Mouse (Mus musculus): Measurements from ENCODE around the gene Grm4. TPM values are rescaled to one million over a fixed set of nuclear protein-coding genes. Genes with fewer than 3 reads are reported as not detected.

Grm4 gene
- total RNA-seq, 1 experiment from 2014 or later = not detected

DNA sequence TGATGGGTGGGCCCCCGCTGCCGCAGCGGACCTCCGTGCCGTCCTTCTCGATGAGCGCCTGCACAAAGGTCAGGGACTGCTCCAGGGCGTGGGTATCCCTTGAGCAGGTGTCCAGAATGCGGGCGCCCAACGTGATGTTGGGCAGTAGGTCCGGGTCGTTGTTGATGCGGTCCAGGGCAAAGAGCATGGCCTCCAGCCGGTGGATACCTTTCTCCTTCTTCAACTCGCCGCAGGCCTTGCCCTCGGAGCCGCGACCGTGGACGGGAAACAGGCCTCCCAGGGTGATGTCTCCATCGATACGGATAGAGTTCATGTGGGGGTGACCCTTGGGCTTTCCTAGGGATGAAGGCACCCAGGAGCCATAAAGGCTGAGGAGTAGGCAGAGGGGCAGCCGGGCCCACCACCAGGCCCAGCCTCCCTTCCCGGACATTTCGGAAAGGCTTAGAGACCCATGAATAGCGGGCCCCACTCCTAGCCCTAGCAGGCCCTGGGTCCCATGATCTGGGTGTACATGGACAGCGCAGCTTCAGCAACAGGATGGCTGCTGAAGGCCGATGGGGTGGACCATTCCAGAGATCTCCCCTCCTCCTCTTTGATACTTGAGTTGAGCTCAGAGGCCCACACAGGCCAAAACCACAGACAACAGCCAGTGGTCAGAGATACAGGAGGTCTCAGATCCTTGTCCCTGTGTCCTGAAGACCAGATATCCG lies 18.3 kb downstream of the Grm4 start:
- no peak for ATAC-seq (replicated peaks; ENCODE audit: insufficient number of reproducible peaks, low FRiP score, low TSS enrichment, poor library complexity, severe bottlenecking)

DNA sequence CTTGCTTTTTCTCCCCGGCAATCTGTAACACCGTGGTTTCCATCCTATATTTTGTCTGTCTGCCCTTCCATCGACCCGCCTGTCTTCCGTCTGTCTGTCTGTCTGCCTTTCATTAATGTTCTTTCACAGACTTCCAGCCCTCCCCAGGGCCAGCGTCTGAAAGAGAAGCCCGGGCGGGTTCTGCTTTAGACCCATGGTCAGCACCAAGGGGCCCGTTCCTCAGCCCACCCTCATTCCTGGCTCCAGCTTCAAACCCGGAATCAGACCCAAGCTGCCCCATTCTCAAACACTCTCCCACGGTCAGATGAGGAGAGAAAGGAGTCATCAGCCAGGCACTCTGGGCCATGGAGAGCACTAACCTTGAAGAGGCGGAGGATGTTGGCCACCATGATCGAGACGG lies 18.9 kb downstream of the Grm4 start:
- no peak for ATAC-seq (replicated peaks; ENCODE audit: insufficient number of reproducible peaks, low FRiP score, low TSS enrichment, poor library complexity, severe bottlenecking)

DNA sequence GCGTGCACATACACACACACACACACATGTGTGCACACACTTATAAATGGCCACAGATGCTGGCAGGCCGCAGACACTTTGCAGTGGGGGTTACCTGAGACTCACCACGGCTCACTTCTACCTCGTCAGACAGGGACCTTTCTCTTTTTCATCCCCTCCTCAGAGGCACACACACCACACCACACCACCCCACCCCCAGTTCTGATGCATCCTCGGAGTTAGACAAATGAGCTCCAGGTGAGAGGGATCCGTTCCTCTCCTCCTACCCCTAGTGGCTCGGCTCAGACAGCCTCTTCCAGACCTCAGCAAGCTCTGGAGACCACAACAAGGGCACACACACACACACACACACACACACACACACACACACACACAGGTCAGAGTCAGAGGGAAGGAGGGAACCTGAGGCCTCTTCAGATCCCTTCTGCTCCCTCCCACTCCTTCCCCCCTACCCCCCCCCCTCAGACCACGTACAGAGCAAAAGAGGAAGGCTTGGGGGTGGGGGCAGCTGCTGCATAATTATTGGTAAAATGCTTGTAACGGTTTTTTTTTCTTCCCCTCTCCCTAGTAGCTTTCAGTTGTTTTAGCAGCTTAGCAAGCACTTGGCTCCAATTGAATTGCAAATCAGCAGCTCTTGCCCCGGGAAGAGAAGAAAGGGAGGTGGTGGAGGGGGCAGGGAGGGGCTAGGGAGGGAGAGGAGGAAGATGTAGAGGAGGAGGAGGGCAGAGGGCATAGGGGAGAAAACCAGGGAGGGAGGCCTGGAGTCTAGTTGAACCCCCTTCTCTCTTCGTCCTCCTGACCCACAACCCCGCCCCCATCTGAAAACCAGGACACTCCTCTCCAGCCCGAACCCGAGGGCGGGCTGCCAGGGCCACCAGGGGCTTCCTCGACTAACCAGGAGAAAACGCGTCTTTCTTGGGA lies 19.6 kb downstream of the Grm4 start:
- ATAC-seq (replicated peaks; ENCODE audit: insufficient number of reproducible peaks, low FRiP score, low TSS enrichment, poor library complexity, severe bottlenecking) = no peak

DNA sequence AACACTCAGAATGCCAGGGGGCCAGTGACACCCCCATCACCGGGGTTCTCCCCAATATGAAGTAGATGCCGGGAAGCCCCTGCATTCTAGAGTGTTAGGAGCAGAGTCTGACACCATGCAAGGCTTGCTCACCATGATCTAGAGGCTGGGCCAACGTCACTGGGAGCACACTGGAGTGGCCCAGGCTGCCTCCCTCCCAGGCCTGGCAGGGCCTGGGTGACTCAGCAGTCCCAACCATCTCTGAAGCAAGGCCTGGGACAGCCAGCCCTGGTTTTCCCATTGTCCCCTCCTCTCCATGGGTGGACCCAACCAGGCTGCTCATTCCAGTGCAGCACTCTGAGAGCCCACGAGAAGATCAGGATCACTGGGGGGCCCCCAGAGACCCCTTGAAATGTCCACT lies 20.4 kb downstream of the Grm4 start:
- no peak for ATAC-seq (replicated peaks; ENCODE audit: insufficient number of reproducible peaks, low FRiP score, low TSS enrichment, poor library complexity, severe bottlenecking)

DNA sequence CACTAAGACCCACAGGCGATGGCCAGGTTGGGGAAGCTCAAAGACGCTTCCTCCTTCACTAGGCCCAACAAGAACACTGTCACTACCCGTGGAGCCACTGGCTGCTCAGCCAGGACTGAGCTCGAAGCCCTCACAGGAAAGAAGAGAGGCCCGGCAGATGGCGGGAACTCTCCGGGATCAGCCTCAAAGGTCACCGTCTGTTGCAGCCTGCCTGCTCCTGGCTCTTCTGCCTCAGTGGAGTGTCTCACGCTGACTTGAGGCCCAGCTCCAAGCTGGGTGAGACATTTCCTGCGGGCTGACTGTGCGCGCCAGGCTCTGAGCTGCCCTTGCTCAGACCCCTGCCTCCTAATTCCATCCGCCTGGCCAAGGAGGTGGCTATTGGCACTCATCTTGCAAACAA lies 22.1 kb downstream of the Grm4 start:
- ATAC-seq (replicated peaks; ENCODE audit: insufficient number of reproducible peaks, low FRiP score, low TSS enrichment, poor library complexity, severe bottlenecking) = no peak

DNA sequence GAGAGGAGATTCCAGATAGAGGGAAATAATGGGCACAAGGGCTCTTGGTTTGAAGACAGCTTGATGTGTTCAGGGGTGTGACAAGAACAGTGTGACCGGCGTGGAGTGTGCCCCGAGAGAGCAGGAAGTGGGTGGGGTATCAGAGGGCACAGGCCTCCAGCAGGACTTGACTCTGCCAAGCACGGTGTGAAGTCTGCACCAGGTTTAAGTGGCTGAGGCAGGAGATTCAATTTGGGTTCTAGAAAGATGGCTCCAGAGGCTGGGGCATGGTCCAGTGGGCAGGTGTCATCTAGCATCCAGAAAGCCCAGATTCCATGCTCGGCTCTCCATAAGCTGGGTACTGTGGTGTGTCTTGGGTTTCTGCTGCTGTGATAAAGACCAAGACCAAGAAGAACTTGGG lies 23.4 kb downstream of the Grm4 start:
- ATAC-seq (replicated peaks; ENCODE audit: insufficient number of reproducible peaks, low FRiP score, low TSS enrichment, poor library complexity, severe bottlenecking) = no peak

DNA sequence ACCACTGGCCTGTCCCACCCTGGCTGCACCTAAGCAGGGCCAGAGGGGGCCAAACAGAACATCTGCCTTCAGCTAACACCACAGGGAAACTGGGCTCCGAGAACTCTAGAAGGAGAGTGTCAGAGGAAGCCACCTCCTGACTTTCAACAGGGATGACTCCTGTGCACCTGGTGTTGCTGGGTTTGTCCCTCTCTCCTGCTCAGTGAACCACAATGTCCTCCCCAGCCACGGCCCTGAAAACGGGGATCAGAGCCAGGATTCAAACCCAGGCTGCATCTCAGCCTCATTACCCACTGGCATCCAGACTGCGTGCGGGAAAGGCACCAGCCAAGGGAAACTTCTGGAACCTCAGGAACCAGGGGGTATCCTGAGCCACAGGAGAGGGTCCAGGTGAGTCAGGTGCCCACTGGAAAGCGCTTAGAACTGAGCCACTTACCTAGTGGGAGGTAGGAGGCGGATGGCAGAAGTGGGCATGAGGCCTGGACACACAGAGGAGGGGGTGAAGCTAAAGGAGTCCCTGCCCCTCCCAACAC lies 26.1 kb downstream of the Grm4 start:
- no peak for ATAC-seq (replicated peaks; ENCODE audit: insufficient number of reproducible peaks, low FRiP score, low TSS enrichment, poor library complexity, severe bottlenecking)

DNA sequence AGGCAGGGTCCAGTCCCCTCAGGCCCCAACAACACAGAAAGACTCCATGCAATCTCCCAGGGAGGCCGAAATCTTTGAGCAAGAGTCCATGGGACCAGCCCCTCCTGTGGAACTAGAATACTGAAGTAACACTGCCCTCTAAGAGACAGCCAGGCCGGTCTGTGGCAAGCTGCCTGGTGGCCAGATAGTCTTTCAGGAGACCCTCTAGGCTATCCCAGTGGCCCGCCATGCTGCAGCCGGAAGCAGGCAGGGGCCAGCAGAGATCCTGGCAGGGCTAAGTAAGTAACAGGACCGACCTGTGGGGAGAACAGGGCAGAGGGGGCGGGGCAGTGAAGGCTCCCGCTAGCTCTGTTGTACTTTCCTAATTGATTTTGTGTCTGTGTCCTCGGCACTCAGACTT lies 27.2 kb downstream of the Grm4 start:
- no peak for ATAC-seq (replicated peaks; ENCODE audit: insufficient number of reproducible peaks, low FRiP score, low TSS enrichment, poor library complexity, severe bottlenecking)

DNA sequence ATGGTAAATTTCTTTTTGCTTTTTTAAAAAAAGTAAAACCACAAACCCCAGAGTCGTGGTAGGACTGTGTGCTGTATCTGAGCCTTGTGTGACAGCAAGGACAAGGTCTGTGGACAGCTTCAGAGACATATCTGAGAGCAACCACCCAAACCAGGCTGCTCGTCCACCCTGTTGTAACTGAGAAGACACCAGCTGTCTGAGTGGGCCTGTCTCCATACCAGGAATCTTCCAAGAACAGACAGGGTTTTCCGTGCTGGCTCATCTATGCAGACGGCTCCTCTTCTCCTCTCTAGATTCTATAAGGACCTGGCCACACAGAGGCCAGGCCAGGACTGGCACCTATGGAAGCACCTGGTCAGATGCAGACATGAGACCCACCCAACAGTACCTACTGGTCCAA lies 27.8 kb downstream of the Grm4 start:
- ATAC-seq (replicated peaks; ENCODE audit: insufficient number of reproducible peaks, low FRiP score, low TSS enrichment, poor library complexity, severe bottlenecking) = no peak

DNA sequence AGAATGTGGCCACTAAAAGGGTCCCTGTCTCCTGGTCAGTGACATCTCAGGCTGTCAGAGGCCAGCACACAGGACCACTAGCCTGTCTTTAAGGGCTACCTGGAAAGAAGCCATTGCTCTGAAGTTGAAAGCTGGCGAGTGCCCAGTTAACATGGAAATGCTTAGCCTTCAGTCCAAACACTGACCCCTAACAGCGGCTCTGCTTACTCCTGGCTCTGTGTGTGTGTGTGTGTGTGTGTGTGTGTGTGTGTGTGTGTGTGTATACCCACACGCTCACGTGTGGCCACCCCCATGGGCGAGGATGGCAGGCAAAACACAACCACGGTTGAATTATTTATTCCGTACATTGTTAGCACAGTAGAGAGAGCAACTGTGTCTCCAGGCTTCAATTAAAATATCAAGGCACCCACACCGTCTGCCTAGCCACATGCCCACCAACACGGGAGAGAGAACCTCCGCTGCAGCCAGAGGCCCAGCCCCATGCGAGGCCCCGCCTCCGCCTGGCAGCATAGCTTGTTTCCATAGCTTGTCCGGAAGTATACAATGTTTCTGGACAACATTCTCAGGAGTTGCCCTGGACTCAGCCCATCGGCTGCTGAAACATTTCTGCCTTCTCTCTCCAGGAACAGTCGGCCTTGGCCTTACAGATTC lies 32.9 kb downstream of the Grm4 start:
- ATAC-seq (replicated peaks; ENCODE audit: insufficient number of reproducible peaks, low FRiP score, low TSS enrichment, poor library complexity, severe bottlenecking) = no peak

DNA sequence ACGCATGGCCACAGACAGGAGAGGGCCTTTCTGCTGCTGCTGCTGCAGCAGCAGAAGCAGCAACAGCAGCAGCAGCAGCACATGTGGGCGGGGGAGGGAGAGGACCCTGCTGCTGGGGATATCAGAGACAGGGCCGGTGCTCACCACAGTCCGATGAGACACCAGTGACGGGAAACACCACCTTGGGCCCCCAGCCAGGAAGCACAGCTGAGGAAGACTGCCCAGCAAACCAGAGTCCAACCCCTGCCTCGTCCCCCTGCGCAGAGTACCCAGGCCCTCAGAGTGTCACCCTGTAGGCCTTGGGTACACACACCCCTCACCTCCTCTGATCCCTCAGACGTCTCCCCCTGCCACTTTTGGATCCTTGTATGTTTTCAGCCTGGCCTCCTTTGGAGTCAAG lies 35.3 kb downstream of the Grm4 start:
- no peak for ATAC-seq (replicated peaks; ENCODE audit: insufficient number of reproducible peaks, low FRiP score, low TSS enrichment, poor library complexity, severe bottlenecking)

DNA sequence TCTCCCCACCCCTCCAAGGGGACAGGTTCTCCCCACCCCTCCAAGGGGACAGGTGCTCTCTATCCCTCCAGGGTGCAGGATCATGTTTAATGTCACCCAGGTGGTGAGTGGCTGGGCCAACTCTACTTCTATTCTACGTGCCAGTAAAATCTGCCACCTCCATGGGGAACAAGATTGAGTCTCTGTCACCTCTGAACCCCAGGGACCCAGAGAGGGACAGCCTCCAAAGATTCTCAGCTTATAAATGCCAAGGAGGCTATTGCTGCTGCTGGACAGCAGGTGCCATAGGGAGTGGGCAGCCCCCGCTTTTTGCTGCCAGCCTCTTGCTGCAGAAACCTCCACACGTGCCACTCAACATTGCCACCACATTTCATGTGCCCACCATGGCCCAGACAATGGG lies 37.6 kb downstream of the Grm4 start:
- ATAC-seq (replicated peaks; ENCODE audit: insufficient number of reproducible peaks, low FRiP score, low TSS enrichment, poor library complexity, severe bottlenecking) = no peak

DNA sequence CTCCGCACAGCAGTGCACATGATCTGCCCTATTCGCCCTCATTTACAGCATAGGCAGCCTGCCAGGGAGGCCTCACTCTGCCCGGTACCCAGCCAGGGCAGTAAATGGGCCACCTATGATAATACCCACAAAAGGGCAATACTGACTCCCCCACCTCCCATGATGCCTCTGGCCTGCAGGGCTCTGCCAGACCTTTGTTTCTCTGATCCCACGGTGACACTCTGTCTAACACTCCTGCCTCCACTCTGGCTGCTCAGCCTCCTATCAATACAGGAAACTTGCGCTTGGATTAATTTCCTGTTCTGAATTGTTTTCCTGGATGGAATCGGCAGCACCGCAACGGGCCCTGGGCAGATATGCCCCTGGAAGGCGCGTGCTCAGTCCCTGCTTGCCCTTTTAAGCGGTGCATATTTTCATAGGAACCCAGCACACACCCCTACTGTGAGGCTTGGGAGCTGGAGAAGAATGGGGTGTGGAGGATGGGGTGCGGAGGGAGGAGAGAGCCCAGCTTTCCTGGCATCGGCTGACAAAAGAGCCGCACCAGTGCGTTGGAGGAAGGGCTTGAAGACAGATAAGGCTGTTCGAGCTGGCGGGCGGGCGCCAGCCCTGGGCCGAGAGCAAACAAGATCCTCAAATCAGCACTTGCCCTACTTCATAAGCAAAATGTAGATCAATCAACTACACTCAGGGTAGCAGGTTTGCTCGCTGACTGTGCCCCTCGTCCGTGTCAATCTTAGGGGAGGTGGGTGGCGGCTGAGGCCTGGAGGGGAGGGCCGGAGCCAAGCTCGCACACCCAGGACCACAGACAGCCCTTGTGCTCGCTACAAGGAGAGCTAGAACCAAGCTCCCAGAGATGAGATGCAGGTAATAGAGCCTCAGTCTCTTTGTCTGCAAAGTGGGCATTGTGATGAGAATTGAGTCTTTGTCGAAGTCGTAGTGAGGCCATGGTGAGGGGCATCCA lies 40.8 kb downstream of the Grm4 start:
- no peak for ATAC-seq (replicated peaks; ENCODE audit: insufficient number of reproducible peaks, low FRiP score, low TSS enrichment, poor library complexity, severe bottlenecking)

DNA sequence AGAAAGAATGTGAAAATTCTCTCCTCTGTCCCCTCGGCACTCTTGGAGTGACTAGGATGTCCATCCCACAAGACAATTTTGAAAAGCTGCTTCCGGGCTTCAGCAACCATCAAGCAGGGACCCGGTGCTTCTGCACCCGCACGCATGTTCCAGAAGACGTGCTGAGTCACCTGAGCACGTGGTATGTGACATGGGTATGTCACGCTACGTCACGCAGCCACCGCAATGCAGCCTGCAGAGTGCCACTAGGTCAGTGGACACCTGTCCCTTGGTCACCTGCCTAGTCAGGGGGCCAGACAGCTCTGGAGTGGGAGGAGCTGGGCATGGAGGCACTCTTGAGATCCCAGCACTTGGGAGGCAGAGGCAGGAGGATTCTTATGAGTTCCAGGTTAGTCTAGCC lies 45.6 kb downstream of the Grm4 start:
- no peak for ATAC-seq (replicated peaks; ENCODE audit: insufficient number of reproducible peaks, low FRiP score, low TSS enrichment, poor library complexity, severe bottlenecking)

DNA sequence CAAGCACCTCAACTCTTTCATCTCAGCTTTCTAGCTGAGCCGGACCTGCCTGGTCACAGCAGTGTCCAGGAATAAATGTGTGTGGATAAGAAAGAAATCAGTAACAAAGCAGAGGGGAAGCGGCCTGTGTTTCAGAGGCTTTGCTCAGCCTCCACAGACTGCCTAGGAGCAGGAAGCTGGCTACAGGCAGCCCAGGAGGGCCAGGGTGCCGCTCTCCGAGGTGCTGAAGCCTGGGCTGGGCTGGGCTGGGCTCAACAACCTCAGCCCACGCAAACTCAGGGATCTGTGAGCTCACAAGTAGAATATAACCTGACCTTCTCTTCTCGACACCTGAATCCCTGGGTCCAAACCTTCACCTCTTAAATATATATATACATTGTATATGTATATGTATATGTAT lies 54.6 kb downstream of the Grm4 start:
- ATAC-seq (replicated peaks; ENCODE audit: insufficient number of reproducible peaks, low FRiP score, low TSS enrichment, poor library complexity, severe bottlenecking) = no peak

DNA sequence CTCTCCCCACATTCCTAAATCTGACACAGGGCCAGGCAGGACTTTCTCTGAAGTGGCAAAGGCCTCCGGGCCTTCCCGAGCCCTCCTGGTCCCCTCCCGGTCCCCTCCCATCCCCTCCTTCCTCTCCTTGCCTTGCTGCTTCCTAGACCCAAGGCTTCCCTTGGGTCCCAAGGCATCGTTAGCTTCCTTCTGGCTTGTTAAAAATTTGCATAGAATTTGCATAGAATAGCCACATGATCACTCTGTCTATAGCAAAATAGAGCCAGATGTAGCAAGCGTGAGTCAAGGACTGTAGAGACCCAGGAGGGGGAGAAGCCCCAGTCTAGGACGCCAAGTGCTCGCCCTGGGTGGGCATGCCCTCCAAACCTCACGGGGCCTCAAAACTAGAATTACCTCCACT lies 55.3 kb downstream of the Grm4 start:
- no peak for ATAC-seq (replicated peaks; ENCODE audit: insufficient number of reproducible peaks, low FRiP score, low TSS enrichment, poor library complexity, severe bottlenecking)

DNA sequence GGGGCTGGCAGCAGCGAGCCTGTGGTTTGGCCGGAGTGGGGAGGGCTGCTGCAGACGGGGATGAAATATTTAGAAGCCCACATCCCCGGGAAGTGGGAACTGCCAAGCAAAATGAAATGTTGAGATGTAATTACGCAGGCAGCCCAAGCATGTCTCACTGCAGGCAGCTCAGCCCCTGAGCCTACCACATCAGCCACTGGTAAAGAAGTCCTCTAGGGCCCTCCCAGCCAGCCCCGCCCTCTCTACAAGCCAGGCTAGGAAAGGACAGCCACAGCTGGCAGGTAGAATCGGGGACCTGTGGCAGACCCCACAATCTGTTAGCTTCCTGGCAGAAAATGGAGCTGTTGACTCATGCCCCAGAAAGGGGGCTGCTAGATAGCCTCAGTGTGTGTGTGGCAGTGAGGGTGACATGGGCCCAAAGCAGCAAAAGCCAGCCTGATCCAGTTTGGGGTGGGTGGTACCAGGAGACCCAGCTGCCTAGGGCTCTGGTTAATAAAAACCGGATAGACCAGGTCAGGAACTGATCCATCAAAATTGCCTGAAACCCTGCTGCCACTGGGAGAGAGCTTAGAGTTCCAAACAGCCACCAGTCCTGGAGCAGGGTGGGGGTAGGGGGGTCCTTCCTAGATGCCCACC lies 56.8 kb downstream of the Grm4 start:
- no peak for ATAC-seq (replicated peaks; ENCODE audit: insufficient number of reproducible peaks, low FRiP score, low TSS enrichment, poor library complexity, severe bottlenecking)

DNA sequence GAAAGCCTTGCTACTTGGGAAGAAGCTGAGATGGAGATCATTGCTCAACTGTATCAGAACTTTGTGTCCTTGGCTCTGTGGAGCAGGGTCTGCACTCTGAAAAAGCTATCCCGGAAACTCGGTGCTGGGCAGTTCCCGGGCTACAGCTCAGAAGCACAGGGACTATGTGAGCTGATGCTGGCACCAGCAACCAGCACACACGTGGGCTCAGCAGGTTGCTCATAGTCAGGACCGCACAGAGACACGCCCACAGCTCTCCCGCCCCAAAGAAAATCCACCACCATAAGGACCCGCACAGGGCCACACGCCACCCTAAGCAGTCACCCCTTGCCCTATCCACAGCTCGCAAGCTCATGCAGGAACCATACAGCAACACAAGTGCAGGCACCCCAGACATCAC lies 61.2 kb downstream of the Grm4 start:
- ATAC-seq (replicated peaks; ENCODE audit: insufficient number of reproducible peaks, low FRiP score, low TSS enrichment, poor library complexity, severe bottlenecking) = no peak
